Comparison of ENCODE assay signal across 19 mouse cellular contexts in genomic region chr11:116650811-116651210, GRCm38 (mm10). TPM values are rescaled to one million over a fixed set of nuclear protein-coding genes. Genes with fewer than 3 reads are reported as not detected.
A peak's percentile ranks its signal among the peaks of the same experiment; 100 is the strongest.
DNase-seq lines count a peak whose midpoint lies in the region; TF ChIP-seq lines count a peak whose summit lies in the region.
"Had no signal": no experiment of that assay in that cellular context is flagged by ENCODE, and none has a peak within 500 bp of the region (broad histone marks: within the 10 kb centered on the region; RNA-seq: fewer than 3 reads in every experiment).

No protein-coding gene starts in this region.

- peak overlapping the region; percentile 83 for H3K4me3 ChIP-seq in gastrocnemius, adult 2 months
- peak overlapping the region; percentile 72; the same call in 1 of the 2 replicates for H3K4me3 ChIP-seq in layer of hippocampus, adult 2 months
- H3K4me3 ChIP-seq: embryonic facial prominence, embryonic 10.5 days; forebrain, embryonic 10.5 days; forebrain, embryonic 15.5 days; heart, embryonic 12.5 days had no signal

- DNase-seq in adrenal gland, postnatal 10 days: peak; percentile 7
- no peak for DNase-seq in adrenal gland, postnatal 4 days (ENCODE audit: low spot score in 2 of 2)
- no peak for DNase-seq in gastrocnemius, adult 2 months
- DNase-seq in gastrocnemius, postnatal 14 days: no peak
- no peak for DNase-seq in layer of hippocampus, adult 2 months (ENCODE audit: low spot score in 2 of 2)
- no peak for DNase-seq in layer of hippocampus, adult 18-20 months (ENCODE audit: low spot score in 2 of 2)
- no peak for DNase-seq in frontal cortex, postnatal 14 days (ENCODE audit: low spot score in 2 of 2)
- DNase-seq: adrenal gland, postnatal 14 days; B cell, adult 2 months; cerebellum, adult 9-10 months; gastrocnemius, postnatal 36 days; heart, postnatal 36 days; kidney, adult 11 months; kidney, adult 9 months had no signal

- intact Hi-C loops in gastrocnemius, adult 2 months (cut with DNase I): no loop called here
- intact Hi-C loops in gastrocnemius, postnatal 14 days (cut with DNase I; ENCODE audit: low total_unique reads): no loop called here

- peak overlapping the region; percentile 85 for H3K27ac ChIP-seq in gastrocnemius, adult 2 months
- no peak overlapping the region for H3K27ac ChIP-seq in layer of hippocampus, adult 2 months
- H3K27ac ChIP-seq: forebrain, embryonic 10.5 days; forebrain, embryonic 15.5 days had no signal

- TF ChIP-seq CTCF in gastrocnemius, adult 2 months (IDR thresholded peaks at IDR 0.05): no peak
- no peak for TF ChIP-seq CTCF in layer of hippocampus, adult 2 months (conservative IDR thresholded peaks at IDR 0.05)

RNA-seq across cellular contexts. Expression of gene Prcd, which starts 2.5 kb away (rescaled TPM):
- total RNA-seq in adrenal gland, postnatal 10 days (2021): 1 to 10 TPM; 4.1 to 6.0 TPM
- total RNA-seq in adrenal gland, postnatal 4 days (2021): 1 to 10 TPM; 5.2 to 5.5 TPM
- 1 to 10 TPM in 1 of 2 experiments, not detected in 1; 1.0 TPM for total RNA-seq in gastrocnemius, adult 2 months (2021)
- under 1 TPM; 0.49 to 0.84 TPM for total RNA-seq in gastrocnemius, postnatal 14 days (2021)
- 1 to 10 TPM; 5.6 to 5.7 TPM for total RNA-seq in layer of hippocampus, adult 2 months (2021)
- 1 to 10 TPM; 5.6 to 5.8 TPM for total RNA-seq in layer of hippocampus, adult 18-20 months (2021)

RNA-seq across cellular contexts. Expression of gene Cygb, which starts 3.3 kb away (rescaled TPM):
- total RNA-seq in adrenal gland, postnatal 10 days (2021): 10 to 100 TPM; 40.8 to 44.7 TPM
- 10 to 100 TPM; 39.7 to 43.6 TPM for total RNA-seq in adrenal gland, postnatal 4 days (2021)
- 10 to 100 TPM in 1 of 2 experiments, 1 to 10 TPM in 1; 9.6 to 14.7 TPM for total RNA-seq in gastrocnemius, adult 2 months (2021)
- 10 to 100 TPM; 16.8 to 22.8 TPM for total RNA-seq in gastrocnemius, postnatal 14 days (2021)
- 10 to 100 TPM; 71.9 to 73.5 TPM for total RNA-seq in layer of hippocampus, adult 2 months (2021)
- total RNA-seq in layer of hippocampus, adult 18-20 months (2021): 10 to 100 TPM; 71.3 to 80.7 TPM
- total RNA-seq: G1E had no signal

RNA-seq across cellular contexts. Expression of gene Rhbdf2, which starts 24.0 kb away (rescaled TPM):
- total RNA-seq in adrenal gland, postnatal 10 days (2021): 10 to 100 TPM; 11.1 to 14.4 TPM
- total RNA-seq in adrenal gland, postnatal 4 days (2021): 10 to 100 TPM; 18.0 TPM
- total RNA-seq in gastrocnemius, adult 2 months (2021): 10 to 100 TPM; 11.6 to 14.4 TPM
- 1 to 10 TPM; 5.9 to 9.0 TPM for total RNA-seq in gastrocnemius, postnatal 14 days (2021)
- 1 to 10 TPM; 1.4 to 1.6 TPM for total RNA-seq in layer of hippocampus, adult 2 months (2021)
- total RNA-seq in layer of hippocampus, adult 18-20 months (2021): 1 to 10 TPM; 1.1 to 1.3 TPM
